Mouse (Mus musculus): ENCODE data around the gene Atoh8. TPM values are rescaled to one million over a fixed set of nuclear protein-coding genes. Genes with fewer than 3 reads are reported as not detected.

The Atoh8 gene
- polyA plus RNA-seq, 1 experiment from 2014 or later = 9.2 TPM

DNA sequence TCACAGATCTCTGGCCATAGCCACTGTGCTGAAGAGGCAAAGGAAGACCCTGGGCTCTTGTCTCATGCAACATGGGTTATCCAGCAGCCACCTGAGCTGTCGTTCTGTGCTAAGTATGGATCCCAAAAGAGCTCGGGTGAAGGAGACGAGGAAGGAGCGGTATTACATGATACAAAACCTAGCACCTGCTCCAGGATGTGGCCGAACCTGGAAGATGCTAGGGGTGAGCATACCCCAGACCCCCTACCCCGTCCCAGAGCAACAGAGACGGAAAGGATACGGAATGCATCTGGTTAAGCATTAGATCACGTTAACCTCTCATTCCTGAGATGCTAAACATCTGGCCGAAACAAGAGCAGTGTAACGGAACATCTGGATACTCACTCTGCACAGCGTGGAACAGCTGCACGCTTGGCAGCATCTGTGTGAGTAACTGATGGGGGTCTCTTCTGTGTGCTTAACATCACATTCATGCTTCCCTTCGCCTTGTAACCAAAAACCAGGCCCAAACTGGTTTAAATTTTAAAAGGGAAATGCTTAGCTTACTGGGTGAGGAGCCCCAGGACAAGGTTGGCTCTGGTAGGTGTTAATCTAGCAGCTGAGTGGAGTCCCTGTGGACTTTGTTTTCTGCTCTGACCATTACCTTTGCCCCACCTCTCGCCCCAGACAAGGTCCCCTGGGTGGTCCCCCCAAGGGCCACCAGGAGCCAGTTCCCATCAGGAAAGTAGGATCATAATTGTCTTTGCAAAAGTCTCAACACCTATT, 13.0 kb upstream of the Atoh8 start:
- Histone ChIP-seq H3K36me3 (ENCODE audit: control insufficient read depth, insufficient read depth, low read length) (no peaks in the 10 kb centered on the region), H3K27me3 (ENCODE audit: control insufficient read depth, insufficient read depth, low read length) (no peaks in the 10 kb centered on the region), H3K9ac (ENCODE audit: low read length) (no peak overlapping the region), H3K4me3 (replicated peaks; ENCODE audit: low read length) (no peak overlapping the region), H3K27ac (ENCODE audit: low read length) (no peak overlapping the region), H3K4me2 (ENCODE audit: low read depth, low read length) (no peak overlapping the region), H3K9me3 (replicated peaks; ENCODE audit: control insufficient read depth, low read length) (no peaks in the 10 kb centered on the region), H3K4me1 (ENCODE audit: control insufficient read depth, insufficient read depth, low read length) (peaks cover 31% of the 10 kb centered on the region)
- peak; percentile 49; the same call in 1 of the 2 replicates for ATAC-seq (ENCODE audit: insufficient read depth, low FRiP score)
- WGBS = 50% methylated on average over 15 of the region's 15 CpGs

DNA sequence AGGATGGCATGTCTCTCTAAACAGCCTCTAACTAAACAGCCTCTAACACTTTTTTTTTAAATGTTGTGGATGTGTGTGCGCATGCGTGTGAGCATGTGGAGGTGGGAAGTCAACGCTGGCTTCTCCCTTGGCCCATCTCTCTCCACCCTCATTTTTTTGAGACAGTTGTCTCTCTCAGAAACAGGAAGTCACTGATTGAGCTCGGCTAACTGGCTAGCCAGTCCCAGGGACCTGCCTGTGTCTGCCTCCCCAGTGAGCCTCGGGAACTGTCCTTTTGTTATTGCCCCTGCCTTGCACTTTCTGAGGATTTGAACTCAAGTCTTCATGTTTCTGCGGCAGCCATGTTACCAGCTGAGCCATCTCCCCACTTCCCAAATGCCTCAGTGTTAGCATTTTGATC, 10.9 kb upstream of the Atoh8 start:
- Histone ChIP-seq H3K4me2 (ENCODE audit: low read depth, low read length) (no peak overlapping the region), H3K27me3 (ENCODE audit: control insufficient read depth, insufficient read depth, low read length) (no peaks in the 10 kb centered on the region; the same call in 1 of the 2 replicates), H3K27ac (ENCODE audit: low read length) (no peak overlapping the region), H3K4me1 (ENCODE audit: control insufficient read depth, insufficient read depth, low read length) (peaks cover 38% of the 10 kb centered on the region), H3K4me3 (replicated peaks; ENCODE audit: low read length) (no peak overlapping the region), H3K9ac (ENCODE audit: low read length) (no peak overlapping the region), H3K36me3 (ENCODE audit: control insufficient read depth, insufficient read depth, low read length) (no peaks in the 10 kb centered on the region), H3K9me3 (replicated peaks; ENCODE audit: control insufficient read depth, low read length) (no peaks in the 10 kb centered on the region)
- 79% methylated on average over 6 of the region's 6 CpGs for WGBS
- ATAC-seq (ENCODE audit: insufficient read depth, low FRiP score) = no peak

DNA sequence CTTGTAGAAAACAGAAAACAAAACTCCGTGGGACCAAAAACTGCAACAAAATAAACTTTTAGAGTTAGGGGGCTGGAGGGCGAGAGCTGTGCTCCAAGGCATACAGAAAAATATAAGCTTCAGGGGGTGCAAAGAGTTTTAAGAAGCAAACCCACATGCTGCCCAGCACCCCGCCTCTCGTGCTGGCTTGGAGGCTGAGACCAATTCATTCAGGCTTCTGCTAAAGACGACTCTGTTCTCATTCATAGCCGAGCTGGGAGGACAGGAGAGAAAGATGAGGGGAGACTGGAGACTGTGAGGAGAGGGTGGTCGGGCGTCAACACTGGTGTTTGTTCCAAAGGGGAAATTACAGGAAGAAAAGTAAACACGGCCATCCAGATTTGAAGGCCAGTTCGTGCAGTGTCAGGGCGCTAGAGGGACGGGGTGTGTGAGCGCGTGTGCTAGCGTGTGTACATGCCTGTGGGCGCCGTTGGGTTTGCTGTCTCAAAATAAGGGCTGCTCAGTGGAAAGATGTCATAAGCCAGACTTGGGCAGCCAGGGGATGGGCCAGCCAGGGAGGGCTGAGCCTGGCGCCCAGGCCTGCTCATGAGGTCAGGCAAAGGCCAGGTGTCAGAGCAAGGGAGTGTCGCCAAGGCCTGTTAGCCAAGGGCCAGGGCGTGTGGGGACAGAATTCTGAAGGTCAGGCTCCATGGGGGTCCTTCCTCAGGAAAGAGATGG, 9.3 kb upstream of the Atoh8 start:
- Histone ChIP-seq H3K27me3 (ENCODE audit: control insufficient read depth, insufficient read depth, low read length) (no peaks in the 10 kb centered on the region; the same call in 1 of the 2 replicates), H3K9me3 (replicated peaks; ENCODE audit: control insufficient read depth, low read length) (no peaks in the 10 kb centered on the region), H3K27ac (ENCODE audit: low read length) (peak overlapping the region; percentile 91), H3K4me2 (ENCODE audit: low read depth, low read length) (peak overlapping the region; percentile 8), H3K4me1 (ENCODE audit: control insufficient read depth, insufficient read depth, low read length) (peaks cover 39% of the 10 kb centered on the region), H3K36me3 (ENCODE audit: control insufficient read depth, insufficient read depth, low read length) (no peaks in the 10 kb centered on the region), H3K4me3 (replicated peaks; ENCODE audit: low read length) (no peak overlapping the region), H3K9ac (ENCODE audit: low read length) (peak overlapping the region; percentile 45; the same call in 1 of the 2 replicates)
- peak; percentile 56; the same call in 1 of the 2 replicates for ATAC-seq (ENCODE audit: insufficient read depth, low FRiP score)
- 40% methylated on average over 20 of the region's 20 CpGs for WGBS

- H3K4me3 ChIP-seq (replicated peaks; ENCODE audit: low read length) = no peak overlapping the region
- 0 out of 2 replicates have a peak overlapping the region, but pooled peaks have one; percentile 45 for H3K9ac ChIP-seq (ENCODE audit: low read length)
- peak overlapping the region; percentile 91 for H3K27ac ChIP-seq (ENCODE audit: low read length)
- H3K4me2 ChIP-seq (ENCODE audit: low read depth, low read length) = peak overlapping the region; percentile 8
- WGBS = 10% methylated on average over 9 of the region's 9 CpGs
- H3K27me3 ChIP-seq (ENCODE audit: control insufficient read depth, insufficient read depth, low read length) = no peaks in the 10 kb centered on the region; the same call in 1 of the 2 replicates
- peak; percentile 72 for ATAC-seq (ENCODE audit: insufficient read depth, low FRiP score)
- H3K4me1 ChIP-seq (ENCODE audit: control insufficient read depth, insufficient read depth, low read length) = peaks cover 39% of the 10 kb centered on the region
- no peaks in the 10 kb centered on the region for H3K9me3 ChIP-seq (replicated peaks; ENCODE audit: control insufficient read depth, low read length)
- H3K36me3 ChIP-seq (ENCODE audit: control insufficient read depth, insufficient read depth, low read length) = no peaks in the 10 kb centered on the region
These were observed 8.8 kb upstream of the Atoh8 start for GRCm38 (mm10) chr6:72244144-72244549.

- peaks cover 33% of the 10 kb centered on the region for H3K4me1 ChIP-seq (ENCODE audit: control insufficient read depth, insufficient read depth, low read length)
- 84% methylated on average over 13 of the region's 13 CpGs for WGBS
- no peak overlapping the region for H3K27ac ChIP-seq (ENCODE audit: low read length)
- no peaks in the 10 kb centered on the region for H3K36me3 ChIP-seq (ENCODE audit: control insufficient read depth, insufficient read depth, low read length)
- H3K27me3 ChIP-seq (ENCODE audit: control insufficient read depth, insufficient read depth, low read length) = peaks cover 8% of the 10 kb centered on the region; the same call in 1 of the 2 replicates
- ATAC-seq (ENCODE audit: insufficient read depth, low FRiP score) = no peak
- H3K9me3 ChIP-seq (replicated peaks; ENCODE audit: control insufficient read depth, low read length) = no peaks in the 10 kb centered on the region
- H3K4me3 ChIP-seq (replicated peaks; ENCODE audit: low read length) = no peak overlapping the region
- H3K9ac ChIP-seq (ENCODE audit: low read length) = no peak overlapping the region
- no peak overlapping the region for H3K4me2 ChIP-seq (ENCODE audit: low read depth, low read length)
These were observed 7.3 kb upstream of the Atoh8 start for GRCm38 (mm10) chr6:72242532-72243320.

DNA sequence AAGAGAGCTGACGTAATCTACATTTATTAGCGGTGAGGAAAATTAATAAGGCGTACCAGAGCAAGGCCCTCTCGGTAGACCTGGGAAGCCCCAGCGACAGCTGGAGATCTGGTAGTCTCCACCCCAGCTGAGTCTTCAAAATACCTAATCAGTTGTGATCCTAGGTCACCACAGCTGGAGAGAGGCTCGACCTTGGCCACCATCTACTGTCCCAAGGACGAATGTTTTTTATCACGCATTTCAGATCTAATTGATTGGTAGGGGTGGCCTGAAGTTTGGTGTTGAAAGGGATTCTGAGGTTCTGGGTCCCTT, 6.4 kb upstream of the Atoh8 start:
- no peak for ATAC-seq (ENCODE audit: insufficient read depth, low FRiP score)
- no peak overlapping the region for H3K9ac ChIP-seq (ENCODE audit: low read length)
- WGBS = 37% methylated on average over 8 of the region's 8 CpGs
- H3K4me1 ChIP-seq (ENCODE audit: control insufficient read depth, insufficient read depth, low read length) = peaks cover 35% of the 10 kb centered on the region
- H3K27me3 ChIP-seq (ENCODE audit: control insufficient read depth, insufficient read depth, low read length) = peaks cover 11% of the 10 kb centered on the region
- H3K4me3 ChIP-seq (replicated peaks; ENCODE audit: low read length) = no peak overlapping the region
- H3K9me3 ChIP-seq (replicated peaks; ENCODE audit: control insufficient read depth, low read length) = no peaks in the 10 kb centered on the region
- H3K36me3 ChIP-seq (ENCODE audit: control insufficient read depth, insufficient read depth, low read length) = no peaks in the 10 kb centered on the region
- no peak overlapping the region for H3K27ac ChIP-seq (ENCODE audit: low read length)
- H3K4me2 ChIP-seq (ENCODE audit: low read depth, low read length) = no peak overlapping the region

- H3K4me1 ChIP-seq (ENCODE audit: control insufficient read depth, insufficient read depth, low read length) = peaks cover 36% of the 10 kb centered on the region
These were observed 5.9 kb upstream of the Atoh8 start for GRCm38 (mm10) chr6:72241133-72241842.

GRCm38 (mm10) chr6:72240042-72240441, 4.7 kb upstream of the Atoh8 start:
- Histone ChIP-seq H3K4me2 (ENCODE audit: low read depth, low read length) (no peak overlapping the region), H3K4me1 (ENCODE audit: control insufficient read depth, insufficient read depth, low read length) (peaks cover 35% of the 10 kb centered on the region), H3K27ac (ENCODE audit: low read length) (no peak overlapping the region), H3K4me3 (replicated peaks; ENCODE audit: low read length) (no peak overlapping the region), H3K9me3 (replicated peaks; ENCODE audit: control insufficient read depth, low read length) (no peaks in the 10 kb centered on the region), H3K36me3 (ENCODE audit: control insufficient read depth, insufficient read depth, low read length) (no peaks in the 10 kb centered on the region), H3K27me3 (ENCODE audit: control insufficient read depth, insufficient read depth, low read length) (peaks cover 23% of the 10 kb centered on the region), H3K9ac (ENCODE audit: low read length) (no peak overlapping the region)
- WGBS = 53% methylated on average over 2 of the region's 2 CpGs
- ATAC-seq (ENCODE audit: insufficient read depth, low FRiP score) = no peak

More at GRCm38 (mm10) chr6:72241133-72241842, 5.9 kb upstream of the Atoh8 start:
- Histone ChIP-seq H3K27me3 (ENCODE audit: control insufficient read depth, insufficient read depth, low read length) (peaks cover 16% of the 10 kb centered on the region), H3K4me3 (replicated peaks; ENCODE audit: low read length) (no peak overlapping the region), H3K9ac (ENCODE audit: low read length) (0 out of 2 replicates have a peak overlapping the region, but pooled peaks have one; percentile 38), H3K36me3 (ENCODE audit: control insufficient read depth, insufficient read depth, low read length) (no peaks in the 10 kb centered on the region), H3K9me3 (replicated peaks; ENCODE audit: control insufficient read depth, low read length) (no peaks in the 10 kb centered on the region), H3K4me2 (ENCODE audit: low read depth, low read length) (no peak overlapping the region), H3K27ac (ENCODE audit: low read length) (peak overlapping the region; percentile 14; the same call in 1 of the 2 replicates)
- 33% methylated on average over 8 of the region's 8 CpGs for WGBS
- ATAC-seq (ENCODE audit: insufficient read depth, low FRiP score) = no peak

Measured in stomach, embryonic 16.5 days (tissue).